Comparison of ENCODE assay signal across 10 mouse cellular contexts in genomic region chr4:123225718-123226403, GRCm38 (mm10). TPM values are rescaled to one million over a fixed set of nuclear protein-coding genes. Genes with fewer than 3 reads are reported as not detected.
DNase-seq lines count a peak whose midpoint lies in the region; ATAC-seq and TF ChIP-seq lines count a peak whose summit lies in the region.
"Had no signal": no experiment of that assay in that cellular context is flagged by ENCODE, and none has a peak within 500 bp of the region (broad histone marks: within the 10 kb centered on the region; RNA-seq: fewer than 3 reads in every experiment).

No protein-coding gene starts in this region.

- TF ChIP-seq CTCF in kidney, adult 2 months (conservative IDR thresholded peaks at IDR 0.05; ENCODE audit: insufficient read depth, insufficient read length, low read depth, low read length), result no peak

- no peaks in the 10 kb centered on the region for H3K27me3 ChIP-seq in kidney, adult 2 months (replicated peaks; ENCODE audit: control insufficient read depth, insufficient read depth, low read length)
- no peaks in the 10 kb centered on the region for H3K27me3 ChIP-seq in embryonic facial prominence, embryonic 15.5 days
- no peaks in the 10 kb centered on the region for H3K27me3 ChIP-seq in heart, embryonic 16.5 days (ENCODE audit: control insufficient read depth, insufficient read depth, low read length)
- no peaks in the 10 kb centered on the region for H3K27me3 ChIP-seq in forebrain, embryonic 14.5 days (replicated peaks; ENCODE audit: control insufficient read depth, insufficient read depth, low read length)

- no peak overlapping the region for H3K27ac ChIP-seq in kidney, adult 2 months (ENCODE audit: insufficient read depth, low read depth, low read length)
- 0 out of 2 replicates have a peak overlapping the region, but pooled peaks have one; percentile 22 for H3K27ac ChIP-seq in embryonic facial prominence, embryonic 15.5 days (replicated peaks)
- no peak overlapping the region for H3K27ac ChIP-seq in heart, embryonic 16.5 days (ENCODE audit: low read length)
- no peak overlapping the region for H3K27ac ChIP-seq in forebrain, embryonic 14.5 days (ENCODE audit: low read depth, low read length)

- DNase-seq in kidney, postnatal 10 days, result peak; percentile 53
- no peak for DNase-seq in kidney, adult 2 months
- DNase-seq in lung, postnatal 4 days, result peak; percentile 29 to 70
- no peak for DNase-seq in urinary bladder, postnatal 36 days (ENCODE audit: low spot score in 2 of 2)
- no peak for DNase-seq in forebrain, embryonic 14.5 days (ENCODE audit: low spot score)
- no peak for DNase-seq in spleen, postnatal 4 days (ENCODE audit: low spot score in 2 of 2)
- DNase-seq: cerebellum, adult 18-20 months had no signal

- WGBS in kidney, adult 2 months, result 46% methylated on average over 10 of the region's 10 CpGs
- 55% methylated on average over 10 of the region's 10 CpGs for WGBS in embryonic facial prominence, embryonic 15.5 days
- 35% methylated on average over 10 of the region's 10 CpGs for WGBS in heart, embryonic 16.5 days
- 84% methylated on average over 10 of the region's 10 CpGs for WGBS in forebrain, embryonic 14.5 days

- H3K36me3 ChIP-seq in kidney, adult 2 months (ENCODE audit: control insufficient read depth, insufficient read depth, low read length), result no peaks in the 10 kb centered on the region
- no peaks in the 10 kb centered on the region for H3K36me3 ChIP-seq in embryonic facial prominence, embryonic 15.5 days
- no peaks in the 10 kb centered on the region for H3K36me3 ChIP-seq in heart, embryonic 16.5 days (ENCODE audit: control insufficient read depth, insufficient read depth)
- no peaks in the 10 kb centered on the region for H3K36me3 ChIP-seq in forebrain, embryonic 14.5 days (ENCODE audit: control insufficient read depth, insufficient read depth, low read length)

- no peak overlapping the region for H3K9ac ChIP-seq in embryonic facial prominence, embryonic 15.5 days
- H3K9ac ChIP-seq in heart, embryonic 16.5 days (ENCODE audit: low read length), result no peak overlapping the region
- no peak overlapping the region for H3K9ac ChIP-seq in forebrain, embryonic 14.5 days (ENCODE audit: low read length)

- peak; percentile 47; the same call in 1 of the 2 replicates for ATAC-seq in embryonic facial prominence, embryonic 15.5 days (ENCODE audit: insufficient number of reproducible peaks, low FRiP score, low TSS enrichment, low read depth)
- ATAC-seq in heart, embryonic 16.5 days (replicated peaks; ENCODE audit: extremely low read depth, insufficient read depth, low FRiP score), result peak; percentile 26; the same call in 1 of the 2 replicates
- no peak for ATAC-seq in forebrain, embryonic 14.5 days

- no peak for TF ChIP-seq POLR2A in kidney, adult 2 months (IDR thresholded peaks at IDR 0.05; ENCODE audit: low read depth, low read length)

- 0 out of 2 replicates have a peak, but pooled peaks cover 3% of the 10 kb centered on the region for H3K4me1 ChIP-seq in kidney, adult 2 months (ENCODE audit: control insufficient read depth, insufficient read depth, low read length)
- H3K4me1 ChIP-seq in embryonic facial prominence, embryonic 15.5 days, result peaks cover 37% of the 10 kb centered on the region
- peaks cover 26% of the 10 kb centered on the region for H3K4me1 ChIP-seq in heart, embryonic 16.5 days (ENCODE audit: control insufficient read depth, insufficient read depth, low read length)
- H3K4me1 ChIP-seq in forebrain, embryonic 14.5 days (ENCODE audit: control insufficient read depth, insufficient read depth, low read length), result no peaks in the 10 kb centered on the region

- no peaks in the 10 kb centered on the region for H3K9me3 ChIP-seq in embryonic facial prominence, embryonic 15.5 days (replicated peaks)
- 0 out of 2 replicates have a peak, but pooled peaks cover 2% of the 10 kb centered on the region for H3K9me3 ChIP-seq in heart, embryonic 16.5 days (replicated peaks; ENCODE audit: control insufficient read depth, low read length)
- no peaks in the 10 kb centered on the region for H3K9me3 ChIP-seq in forebrain, embryonic 14.5 days (replicated peaks; ENCODE audit: control insufficient read depth, low read length)

- no peak overlapping the region for H3K4me3 ChIP-seq in kidney, adult 2 months (ENCODE audit: insufficient read depth, low read depth, low read length)
- H3K4me3 ChIP-seq in embryonic facial prominence, embryonic 15.5 days (replicated peaks), result no peak overlapping the region
- H3K4me3 ChIP-seq in heart, embryonic 16.5 days (ENCODE audit: low read length), result no peak overlapping the region
- H3K4me3 ChIP-seq in forebrain, embryonic 14.5 days (ENCODE audit: low read depth, low read length), result no peak overlapping the region

- H3K4me2 ChIP-seq in embryonic facial prominence, embryonic 15.5 days (replicated peaks), result no peak overlapping the region
- H3K4me2 ChIP-seq in heart, embryonic 16.5 days (ENCODE audit: low read depth, low read length), result no peak overlapping the region
- no peak overlapping the region for H3K4me2 ChIP-seq in forebrain, embryonic 14.5 days (ENCODE audit: low read length)

RNA-seq across cellular contexts. Expression of gene Heyl, which starts 7.5 kb away (rescaled TPM):
- 3.5 and 4.1 TPM in 2 replicates for polyA plus RNA-seq in kidney, adult 2 months (2012; rRNA removed)
- polyA plus RNA-seq in embryonic facial prominence, embryonic 15.5 days (2015; fragmentation: Nextera tagmentation; extraction: Ambion mirVana), result 15.6 and 16.8 TPM in 2 replicates
- 13.2 and 13.9 TPM in 2 replicates for polyA plus RNA-seq in heart, embryonic 16.5 days (2015; fragmentation: Nextera tagmentation; extraction: Ambion mirVana)
- 5.4 and 6.7 TPM in 2 replicates for polyA plus RNA-seq in forebrain, embryonic 14.5 days (2014; fragmentation: Nextera tagmentation; extraction: Ambion mirVana)

RNA-seq across cellular contexts. Expression of gene Nt5c1a, which starts 24.6 kb away (rescaled TPM):
- 0.91 and 0.94 TPM in 2 replicates for polyA plus RNA-seq in kidney, adult 2 months (2012; rRNA removed)
- not detected in 2 replicates for polyA plus RNA-seq in embryonic facial prominence, embryonic 15.5 days (2015; fragmentation: Nextera tagmentation; extraction: Ambion mirVana)
- 1.4 and 1.7 TPM in 2 replicates for polyA plus RNA-seq in heart, embryonic 16.5 days (2015; fragmentation: Nextera tagmentation; extraction: Ambion mirVana)
- polyA plus RNA-seq in forebrain, embryonic 14.5 days (2014; fragmentation: Nextera tagmentation; extraction: Ambion mirVana), result not detected in 2 replicates
- polyA plus RNA-seq: spleen, adult 2 months had no signal

RNA-seq across cellular contexts. Expression of gene Pabpc4, which starts 36.3 kb away (rescaled TPM):
- polyA plus RNA-seq in kidney, adult 2 months (2012; rRNA removed), result 57.8 and 67.1 TPM in 2 replicates
- polyA plus RNA-seq in embryonic facial prominence, embryonic 15.5 days (2015; fragmentation: Nextera tagmentation; extraction: Ambion mirVana), result 37.5 and 45.0 TPM in 2 replicates
- polyA plus RNA-seq in heart, embryonic 16.5 days (2015; fragmentation: Nextera tagmentation; extraction: Ambion mirVana), result 55.0 and 60.5 TPM in 2 replicates
- polyA plus RNA-seq in forebrain, embryonic 14.5 days (2014; fragmentation: Nextera tagmentation; extraction: Ambion mirVana), result 35.6 and 36.3 TPM in 2 replicates

RNA-seq across cellular contexts. Expression of gene Hpcal4, which starts 42.8 kb away (rescaled TPM):
- polyA plus RNA-seq in kidney, adult 2 months (2012; rRNA removed), result 0.75 and 0.83 TPM in 2 replicates
- polyA plus RNA-seq in embryonic facial prominence, embryonic 15.5 days (2015; fragmentation: Nextera tagmentation; extraction: Ambion mirVana), result 0.28 and 0.54 TPM in 2 replicates
- 0.33 and 0.84 TPM in 2 replicates for polyA plus RNA-seq in heart, embryonic 16.5 days (2015; fragmentation: Nextera tagmentation; extraction: Ambion mirVana)
- polyA plus RNA-seq in forebrain, embryonic 14.5 days (2014; fragmentation: Nextera tagmentation; extraction: Ambion mirVana), result 19.9 and 34.7 TPM in 2 replicates
- polyA plus RNA-seq: spleen, adult 2 months had no signal

Comparison
In these comparisons a context has a peak if more than half of its experiments do, and no peak if none do; other contexts are left out.
1. DNase-seq: peak in kidney, postnatal 10 days (single experiment) and lung, postnatal 4 days (2 of 2); none in kidney, adult 2 months (single experiment), urinary bladder, postnatal 36 days (0 of 2), forebrain, embryonic 14.5 days (single experiment) and spleen, postnatal 4 days (0 of 2).